Mouse (Mus musculus): ENCODE results near the gene Frzb. TPM values are rescaled to one million over a fixed set of nuclear protein-coding genes. Genes with fewer than 3 reads are reported as not detected.

Frzb gene
- polyA plus RNA-seq, 1 experiment from 2014 or later, result 1.2 TPM

DNA sequence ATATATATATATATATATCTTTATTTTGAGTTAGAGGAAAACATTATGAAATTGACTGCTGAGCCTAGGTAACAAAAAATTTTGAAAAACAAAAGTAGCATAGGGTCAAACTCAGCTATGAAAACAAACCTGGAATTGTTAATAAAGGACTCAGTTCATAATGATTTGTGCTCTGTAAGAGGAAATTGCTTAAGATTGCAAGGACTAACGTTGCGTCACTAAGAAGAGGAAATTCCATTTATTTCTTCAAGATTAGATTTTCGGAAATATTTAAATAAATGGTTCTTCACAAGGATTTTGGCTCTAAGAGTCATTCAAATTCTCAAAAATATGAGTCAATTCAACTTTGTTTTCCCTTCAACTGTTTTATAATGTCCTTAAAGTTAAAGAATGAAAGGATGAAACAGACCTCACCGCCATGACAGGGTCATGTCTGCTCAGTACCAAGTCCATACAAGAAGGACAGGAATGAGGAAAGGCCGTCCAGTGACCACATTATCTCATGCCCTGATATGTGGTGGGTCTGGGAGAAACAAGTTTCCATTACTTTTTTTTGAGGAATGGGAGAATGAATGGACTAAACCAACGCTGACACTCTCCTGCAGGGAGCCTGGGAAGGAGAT is 14.1 kb downstream of the Frzb start:
- ATAC-seq, result no peak
- Histone ChIP-seq H3K4me2 (replicated peaks; ENCODE audit: low read depth) (no peak overlapping the region), H3K4me1 (replicated peaks; ENCODE audit: control insufficient read depth, insufficient read depth, low read length) (no peaks in the 10 kb centered on the region), H3K27me3 (replicated peaks; ENCODE audit: control insufficient read depth, insufficient read depth, low read length) (no peaks in the 10 kb centered on the region), H3K4me3 (ENCODE audit: low read depth, low read length) (no peak overlapping the region), H3K27ac (ENCODE audit: low read depth, low read length) (no peak overlapping the region), H3K9ac (ENCODE audit: low read depth, low read length) (no peak overlapping the region), H3K36me3 (ENCODE audit: control insufficient read depth, insufficient read depth) (no peaks in the 10 kb centered on the region), H3K9me3 (ENCODE audit: control insufficient read depth) (no peaks in the 10 kb centered on the region)
- no peak for TF ChIP-seq CTCF (IDR thresholded peaks at IDR 0.05; ENCODE audit: low read depth)
- 87% methylated on average over 6 of the region's 6 CpGs for WGBS

DNA sequence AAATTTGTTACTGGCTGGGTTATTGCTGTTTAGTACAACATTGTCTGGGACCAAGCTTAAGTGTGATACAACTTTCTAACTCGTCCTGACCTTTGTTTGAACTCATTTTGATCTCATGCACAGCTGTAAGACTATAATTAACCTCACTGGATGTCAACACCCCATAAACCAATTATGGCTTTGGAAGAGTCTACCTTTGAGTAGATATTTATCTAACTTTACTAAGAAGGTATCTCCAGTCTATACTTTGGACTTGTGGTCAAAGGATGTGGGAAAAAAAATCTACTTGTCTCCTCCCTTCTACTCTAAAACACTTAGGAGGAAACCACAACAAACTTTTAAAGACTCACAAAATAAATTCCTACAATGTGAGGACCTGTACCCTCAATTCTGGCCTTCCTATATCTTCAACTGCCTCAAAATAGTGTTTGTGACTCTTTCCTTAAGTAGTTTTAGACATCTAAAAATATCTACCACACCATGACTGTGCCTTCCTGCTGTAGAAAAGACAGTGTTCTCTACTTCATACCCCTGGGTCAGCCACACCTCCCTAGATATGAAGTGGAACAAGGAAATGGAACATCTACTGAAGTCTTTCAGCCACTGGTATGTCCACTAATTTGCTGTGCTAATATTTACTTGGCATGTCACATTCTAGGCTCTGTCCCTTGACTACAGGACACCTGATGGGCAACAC is 16.9 kb downstream of the Frzb start:
- TF ChIP-seq CTCF (IDR thresholded peaks at IDR 0.05; ENCODE audit: low read depth), result no peak
- no peak overlapping the region for H3K4me2 ChIP-seq (replicated peaks; ENCODE audit: low read depth)
- WGBS, result 19% methylated on average over 1 of the region's 1 CpGs
- no peaks in the 10 kb centered on the region for H3K27me3 ChIP-seq (replicated peaks; ENCODE audit: control insufficient read depth, insufficient read depth, low read length)
- H3K36me3 ChIP-seq (ENCODE audit: control insufficient read depth, insufficient read depth), result no peaks in the 10 kb centered on the region
- no peak overlapping the region for H3K9ac ChIP-seq (ENCODE audit: low read depth, low read length)
- H3K4me1 ChIP-seq (replicated peaks; ENCODE audit: control insufficient read depth, insufficient read depth, low read length), result no peaks in the 10 kb centered on the region
- H3K4me3 ChIP-seq (ENCODE audit: low read depth, low read length), result no peak overlapping the region
- H3K9me3 ChIP-seq (ENCODE audit: control insufficient read depth), result no peaks in the 10 kb centered on the region
- H3K27ac ChIP-seq (ENCODE audit: low read depth, low read length), result no peak overlapping the region; the same call in 1 of the 2 replicates
- 0 out of 2 replicates have a peak, but pooled peaks have one; percentile 45 for ATAC-seq

DNA sequence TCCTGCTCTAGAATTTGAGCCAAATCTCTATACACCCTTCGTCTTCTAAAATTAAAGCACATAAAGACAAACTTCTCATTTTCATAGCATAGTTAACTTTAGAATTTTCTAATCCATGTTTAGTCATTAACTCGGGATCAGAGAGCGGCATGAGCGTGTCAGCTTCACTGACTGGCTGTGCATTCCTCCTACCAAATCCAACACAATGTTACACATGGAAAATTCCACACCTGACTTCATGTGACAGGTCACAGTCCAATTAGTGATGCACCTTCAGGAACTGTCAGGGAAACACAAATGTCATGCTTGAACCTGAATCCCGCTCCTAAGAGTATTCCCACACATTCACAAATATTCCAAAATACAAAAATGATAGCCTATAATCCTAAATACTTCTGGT is 24.3 kb downstream of the Frzb start:
- Histone ChIP-seq H3K4me2 (replicated peaks; ENCODE audit: low read depth) (no peak overlapping the region), H3K36me3 (ENCODE audit: control insufficient read depth, insufficient read depth) (no peaks in the 10 kb centered on the region), H3K27ac (ENCODE audit: low read depth, low read length) (no peak overlapping the region), H3K9me3 (ENCODE audit: control insufficient read depth) (no peaks in the 10 kb centered on the region), H3K9ac (ENCODE audit: low read depth, low read length) (no peak overlapping the region), H3K4me3 (ENCODE audit: low read depth, low read length) (no peak overlapping the region), H3K4me1 (replicated peaks; ENCODE audit: control insufficient read depth, insufficient read depth, low read length) (no peaks in the 10 kb centered on the region), H3K27me3 (replicated peaks; ENCODE audit: control insufficient read depth, insufficient read depth, low read length) (no peaks in the 10 kb centered on the region)
- no peak for ATAC-seq
- TF ChIP-seq CTCF (IDR thresholded peaks at IDR 0.05; ENCODE audit: low read depth), result no peak
- WGBS, result 94% methylated on average over 5 of the region's 5 CpGs

GRCm38 (mm10) chr2:80421990-80422389 is 25.4 kb downstream of the Frzb start:
- no peaks in the 10 kb centered on the region for H3K4me1 ChIP-seq (replicated peaks; ENCODE audit: control insufficient read depth, insufficient read depth, low read length)
- no peak overlapping the region for H3K27ac ChIP-seq (ENCODE audit: low read depth, low read length)
- H3K9me3 ChIP-seq (ENCODE audit: control insufficient read depth), result no peaks in the 10 kb centered on the region
- no peak for ATAC-seq
- TF ChIP-seq CTCF (IDR thresholded peaks at IDR 0.05; ENCODE audit: low read depth), result no peak
- H3K36me3 ChIP-seq (ENCODE audit: control insufficient read depth, insufficient read depth), result no peaks in the 10 kb centered on the region
- WGBS, result 44% methylated on average over 1 of the region's 1 CpGs
- H3K27me3 ChIP-seq (replicated peaks; ENCODE audit: control insufficient read depth, insufficient read depth, low read length), result no peaks in the 10 kb centered on the region
- H3K4me3 ChIP-seq (ENCODE audit: low read depth, low read length), result no peak overlapping the region
- H3K9ac ChIP-seq (ENCODE audit: low read depth, low read length), result no peak overlapping the region
- H3K4me2 ChIP-seq (replicated peaks; ENCODE audit: low read depth), result no peak overlapping the region

DNA sequence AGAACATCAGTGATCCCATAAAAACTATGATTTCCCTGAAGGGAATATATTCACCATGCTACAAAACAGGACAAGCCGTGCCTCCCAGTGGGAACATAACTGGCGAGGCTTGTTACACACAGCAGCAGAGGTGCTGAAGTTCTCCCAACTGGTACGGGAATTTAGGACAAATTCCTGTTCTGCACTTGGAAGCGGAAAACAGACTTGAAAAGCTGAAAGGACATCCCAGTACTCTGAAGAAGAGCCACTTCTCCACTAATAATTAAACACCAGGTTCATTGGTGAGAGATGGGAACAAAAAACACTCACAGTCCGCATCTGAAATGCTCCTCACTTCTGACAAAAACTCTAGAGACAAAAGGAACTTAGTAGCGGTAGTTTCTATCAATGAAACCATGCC is 31.1 kb downstream of the Frzb start:
- ATAC-seq, result no peak
- Histone ChIP-seq H3K27me3 (replicated peaks; ENCODE audit: control insufficient read depth, insufficient read depth, low read length) (no peaks in the 10 kb centered on the region), H3K4me3 (ENCODE audit: low read depth, low read length) (no peak overlapping the region)

GRCm38 (mm10) chr2:80414387-80414786 is 33.0 kb downstream of the Frzb start:
- Histone ChIP-seq H3K9ac (ENCODE audit: low read depth, low read length) (no peak overlapping the region), H3K36me3 (ENCODE audit: control insufficient read depth, insufficient read depth) (no peaks in the 10 kb centered on the region), H3K4me3 (ENCODE audit: low read depth, low read length) (no peak overlapping the region), H3K4me2 (replicated peaks; ENCODE audit: low read depth) (no peak overlapping the region), H3K9me3 (ENCODE audit: control insufficient read depth) (no peaks in the 10 kb centered on the region), H3K27ac (ENCODE audit: low read depth, low read length) (no peak overlapping the region), H3K4me1 (replicated peaks; ENCODE audit: control insufficient read depth, insufficient read depth, low read length) (no peaks in the 10 kb centered on the region), H3K27me3 (replicated peaks; ENCODE audit: control insufficient read depth, insufficient read depth, low read length) (no peaks in the 10 kb centered on the region)
- TF ChIP-seq CTCF (IDR thresholded peaks at IDR 0.05; ENCODE audit: low read depth), result no peak
- ATAC-seq, result no peak
- 69% methylated on average over 3 of the region's 3 CpGs for WGBS

More for the DNA sequence above, 31.1 kb downstream of the Frzb start:
- Histone ChIP-seq H3K9me3 (ENCODE audit: control insufficient read depth) (no peaks in the 10 kb centered on the region), H3K4me2 (replicated peaks; ENCODE audit: low read depth) (no peak overlapping the region), H3K4me1 (replicated peaks; ENCODE audit: control insufficient read depth, insufficient read depth, low read length) (no peaks in the 10 kb centered on the region), H3K36me3 (ENCODE audit: control insufficient read depth, insufficient read depth) (no peaks in the 10 kb centered on the region), H3K27ac (ENCODE audit: low read depth, low read length) (no peak overlapping the region), H3K9ac (ENCODE audit: low read depth, low read length) (no peak overlapping the region)
- 90% methylated on average over 6 of the region's 6 CpGs for WGBS
- TF ChIP-seq CTCF (IDR thresholded peaks at IDR 0.05; ENCODE audit: low read depth), result no peak
